Mouse (Mus musculus) forebrain, embryonic 11.5 days (tissue): ENCODE measurements around the gene Adamts18. TPM values are rescaled to one million over a fixed set of nuclear protein-coding genes. Genes with fewer than 3 reads are reported as not detected.
"Not testable (repeated sequence)": the region's sequence is repeated elsewhere in the genome, so short reads cannot be mapped to it uniquely, and the experiment has no call there.

ENCODE experiments used
- ATAC-seq: fragments of 200-750 bp; cut with Nextera tagmentation; replicated peaks from 2 replicates; pipeline ENCODE4 v1.8.0; 2017; ENCODE audit warnings: moderate TSS enrichment; ENCODE audit not compliant: low FRiP score
- DNase-seq: peaks from one replicate; pipeline ENCODE4 v3.0.0-alpha.2; 2017; ENCODE audit warnings: low spot score
- H3K27ac ChIP-seq: fragments of 300-500 bp; sonication (generic); 2 replicates; pipeline ENCODE4 v1.5.1; 2014; ENCODE audit warnings: low read depth, low read length
- H3K27me3 ChIP-seq: fragments of 300-500 bp; sonication (generic); 2 replicates; pipeline ENCODE4 v1.6.1; 2014; ENCODE audit warnings: mild to moderate bottlenecking, low read length, mixed read lengths; ENCODE audit not compliant: control insufficient read depth, insufficient read depth
- H3K36me3 ChIP-seq: fragments of 300-500 bp; sonication (generic); 2 replicates; pipeline ENCODE4 v1.6.1; 2014; ENCODE audit warnings: mild to moderate bottlenecking, low read length, moderate library complexity, mixed read lengths; ENCODE audit not compliant: control insufficient read depth, insufficient read depth
- H3K4me1 ChIP-seq: fragments of 300-500 bp; sonication (generic); replicated peaks from 2 replicates; pipeline ENCODE4 v1.6.1; 2014; ENCODE audit warnings: low read length, mixed read lengths; ENCODE audit not compliant: control insufficient read depth, insufficient read depth
- H3K4me2 ChIP-seq: fragments of 300-500 bp; sonication (generic); 2 replicates; pipeline ENCODE4 v1.6.1; 2014; ENCODE audit warnings: low read depth, mild to moderate bottlenecking, low read length, moderate library complexity, mixed read lengths; ENCODE audit not compliant: severe bottlenecking
- H3K4me3 ChIP-seq: fragments of 300-500 bp; sonication (generic); 2 replicates; pipeline ENCODE4 v1.5.1; 2014; ENCODE audit warnings: low read depth, low read length
- H3K9ac ChIP-seq: fragments of 300-500 bp; sonication (generic); 2 replicates; pipeline ENCODE4 v1.6.1; 2014; ENCODE audit warnings: low read length
- H3K9me3 ChIP-seq: fragments of 300-500 bp; sonication (generic); 2 replicates; pipeline ENCODE4 v1.6.1; 2016; ENCODE audit warnings: low read length, mixed read lengths; ENCODE audit not compliant: control insufficient read depth
- WGBS: fragments of 180-500 bp; shearing (Covaris S2); extraction: QIAGEN DNeasy Blood & Tissue Kit; methylation state at CpG from one replicate; pipeline ENCODE4 v1.1.7; 2014; 5-methylcytosine and 5-hydroxymethylcytosine counted together
- polyA plus RNA-seq: library from polyadenylated mRNA; unstranded; fragments of >200 nt; fragmentation: Nextera tagmentation; extraction: Ambion mirVana; gene quantifications from 2 replicates; pipeline ENCODE4 v1.2.1, GENCODE M21; 2014

Gene Adamts18
- polyA plus RNA-seq, 1 experiment from 2014 or later = 4.8 TPM

DNA sequence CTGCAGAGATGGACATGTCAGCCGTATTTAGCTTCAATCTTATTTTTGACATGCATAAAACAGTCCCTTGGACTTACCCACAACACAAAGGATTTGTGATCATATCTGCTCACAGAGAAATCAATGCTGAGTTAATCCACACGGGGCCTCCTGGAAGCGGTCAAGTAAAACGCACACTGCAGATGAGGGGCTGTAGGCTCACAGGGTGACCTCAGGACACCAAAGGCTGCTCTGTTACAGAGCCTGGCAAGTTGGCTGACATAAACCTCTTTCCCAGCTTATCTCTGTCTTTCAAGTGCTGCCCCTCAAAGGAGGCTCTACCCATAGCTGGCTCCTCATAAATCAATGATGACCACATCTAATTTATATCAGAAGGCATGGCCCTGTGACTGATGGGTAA is 14.9 kb downstream of the Adamts18 start:
- Histone ChIP-seq H3K9ac (no peak overlapping the region), H3K27ac (no peak overlapping the region), H3K36me3 (no peaks in the 10 kb centered on the region), H3K4me2 (no peak overlapping the region), H3K4me3 (no peak overlapping the region), H3K4me1 (0 out of 2 replicates have a peak, but pooled peaks cover 4% of the 10 kb centered on the region), H3K27me3 (no peaks in the 10 kb centered on the region), H3K9me3 (no peaks in the 10 kb centered on the region)
- no peak for DNase-seq
- no peak for ATAC-seq
- WGBS = 76% methylated on average over 4 of the region's 4 CpGs

DNA sequence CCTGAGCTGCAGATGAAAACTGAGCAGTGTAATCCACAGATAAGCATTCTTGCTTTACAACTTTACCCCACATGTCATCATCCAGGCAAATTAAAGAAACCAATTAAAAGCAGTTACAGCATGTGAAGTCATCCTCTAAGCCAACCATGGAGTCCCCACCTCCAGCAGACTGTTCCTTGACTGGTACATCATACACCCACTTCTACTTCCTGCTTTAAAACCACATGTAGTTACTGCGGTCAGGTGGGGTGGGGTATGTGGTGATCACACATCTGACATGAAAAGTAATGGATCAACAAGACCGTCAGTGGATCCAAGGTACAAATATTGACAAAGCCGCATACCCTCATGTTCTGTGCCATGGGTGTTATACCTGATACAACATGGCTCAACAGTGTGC is 21.3 kb downstream of the Adamts18 start:
- Histone ChIP-seq H3K9me3 (no peaks in the 10 kb centered on the region), H3K4me1 (no peaks in the 10 kb centered on the region), H3K4me3 (no peak overlapping the region), H3K4me2 (no peak overlapping the region), H3K9ac (no peak overlapping the region), H3K27ac (no peak overlapping the region), H3K36me3 (no peaks in the 10 kb centered on the region), H3K27me3 (no peaks in the 10 kb centered on the region)
- DNase-seq (no peak), ATAC-seq (no peak)
- 90% methylated on average over 3 of the region's 3 CpGs for whole genome bisulfite sequencing

DNA sequence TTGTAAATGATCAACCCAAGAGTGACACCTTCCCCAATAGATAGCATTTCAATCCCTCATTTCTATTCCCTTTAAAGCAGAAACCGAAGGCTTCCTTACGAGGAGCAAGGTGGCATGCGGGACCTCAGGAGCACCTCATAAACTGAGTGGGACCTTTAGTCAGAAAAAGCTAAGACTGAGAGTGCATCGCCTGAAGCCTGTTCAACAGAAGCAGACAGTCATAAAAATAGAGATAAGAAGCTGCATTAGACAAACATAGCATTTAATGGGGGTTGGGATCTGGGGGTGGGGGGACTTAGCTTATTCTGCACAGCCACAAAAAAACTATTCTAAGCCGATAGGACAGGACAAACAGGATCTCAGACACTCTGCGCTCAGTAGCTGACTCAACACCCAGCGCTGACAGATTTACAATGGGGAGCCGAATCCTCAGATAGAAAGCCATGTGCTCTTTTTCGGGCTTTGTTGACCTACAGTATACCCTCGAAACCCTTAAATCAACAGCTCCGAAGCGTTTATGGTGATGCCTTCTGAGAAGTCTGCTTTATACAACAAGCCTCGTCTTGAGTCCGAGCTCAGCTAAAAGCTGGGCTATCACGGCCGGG is 27.5 kb downstream of the Adamts18 start:
- H3K27ac ChIP-seq = no peak overlapping the region
- DNase-seq (no peak), ATAC-seq (no peak)
- H3K36me3 ChIP-seq = no peaks in the 10 kb centered on the region
- H3K4me2 ChIP-seq = no peak overlapping the region
- 93% methylated on average over 16 of the region's 16 CpGs for WGBS
- no peaks in the 10 kb centered on the region for H3K27me3 ChIP-seq
- no peaks in the 10 kb centered on the region for H3K4me1 ChIP-seq
- H3K9ac ChIP-seq = no peak overlapping the region
- H3K4me3 ChIP-seq = no peak overlapping the region
- no peaks in the 10 kb centered on the region for H3K9me3 ChIP-seq

DNA sequence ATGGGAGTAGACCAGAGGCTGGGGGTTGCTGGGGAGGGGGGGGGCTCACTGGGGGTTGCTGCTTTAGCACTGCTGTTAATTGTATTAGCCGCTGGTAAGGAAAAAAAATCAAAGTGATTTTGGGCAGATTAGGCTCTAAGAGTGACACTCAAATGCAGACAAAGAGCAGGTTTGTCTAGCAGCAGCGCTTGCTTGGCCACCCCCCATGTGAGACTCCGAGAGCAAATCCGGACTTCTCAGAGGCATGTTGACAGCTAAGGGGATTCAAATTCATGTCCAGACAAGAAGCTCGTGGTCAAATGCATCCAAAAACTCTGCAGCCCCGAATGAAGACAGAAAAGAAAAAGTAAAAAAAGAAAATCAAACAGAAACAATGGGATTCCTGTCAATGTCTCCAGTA is 34.6 kb downstream of the Adamts18 start:
- H3K36me3 ChIP-seq = no peaks in the 10 kb centered on the region
- H3K4me1 ChIP-seq = no peaks in the 10 kb centered on the region
- no peak overlapping the region for H3K9ac ChIP-seq
- ATAC-seq = no peak
- no peak overlapping the region for H3K4me3 ChIP-seq
- H3K27ac ChIP-seq = no peak overlapping the region
- H3K27me3 ChIP-seq = no peaks in the 10 kb centered on the region
- 50% methylated on average over 6 of the region's 6 CpGs for WGBS
- DNase-seq = no peak
- H3K4me2 ChIP-seq = no peak overlapping the region
- H3K9me3 ChIP-seq = no peaks in the 10 kb centered on the region

DNA sequence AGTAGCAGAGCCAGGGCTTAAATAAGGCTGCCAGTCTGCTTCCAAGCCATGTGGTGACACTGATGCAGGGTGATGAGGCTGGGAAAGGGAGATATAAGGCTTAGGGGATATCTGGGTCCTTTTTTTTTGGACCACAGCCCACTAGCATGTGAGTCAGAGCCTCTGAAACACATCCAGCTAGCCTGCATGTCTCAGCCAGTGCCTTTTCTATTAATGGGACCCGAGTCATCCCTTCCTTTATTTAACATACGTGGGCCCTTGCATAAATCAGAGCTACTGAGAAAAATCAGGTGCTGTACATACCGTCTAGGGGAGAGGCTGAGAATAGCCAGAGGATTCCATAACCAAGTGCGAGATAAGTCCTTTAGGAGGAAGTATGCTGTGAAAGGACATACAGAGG is 37.0 kb downstream of the Adamts18 start:
- no peaks in the 10 kb centered on the region for H3K9me3 ChIP-seq
- DNase-seq = no peak
- no peaks in the 10 kb centered on the region for H3K4me1 ChIP-seq

DNA sequence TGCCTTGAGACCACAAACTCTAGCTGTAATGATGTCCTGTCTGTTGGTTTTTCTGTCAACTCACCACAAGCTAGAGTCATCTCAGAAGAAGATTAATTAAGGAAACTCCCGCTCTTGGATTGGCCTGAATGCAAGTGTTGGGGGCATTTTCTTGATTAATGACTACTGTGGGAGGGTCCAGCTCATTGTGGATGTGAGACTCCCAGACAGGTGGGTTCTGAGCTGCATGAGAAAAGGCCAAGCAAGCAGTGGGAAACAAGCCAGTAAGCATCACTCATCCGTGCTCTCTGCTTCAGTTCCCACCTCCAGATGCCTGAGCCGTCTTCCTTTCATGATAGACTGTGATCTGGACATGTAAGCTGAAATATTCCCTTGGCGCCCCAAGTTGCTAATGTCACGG is 38.6 kb downstream of the Adamts18 start:
- no peak overlapping the region for H3K9ac ChIP-seq
- DNase-seq (no peak), ATAC-seq (no peak)
- H3K27me3 ChIP-seq = no peaks in the 10 kb centered on the region
- 85% methylated on average over 5 of the region's 5 CpGs for WGBS
- no peaks in the 10 kb centered on the region for H3K36me3 ChIP-seq
- no peak overlapping the region for H3K4me2 ChIP-seq
- no peak overlapping the region for H3K4me3 ChIP-seq
- no peak overlapping the region for H3K27ac ChIP-seq
- H3K4me1 ChIP-seq = no peaks in the 10 kb centered on the region
- H3K9me3 ChIP-seq = no peaks in the 10 kb centered on the region

More for the DNA sequence above, 37.0 kb downstream of the Adamts18 start:
- ATAC-seq = no peak
- Histone ChIP-seq H3K4me3 (no peak overlapping the region), H3K4me2 (no peak overlapping the region), H3K27ac (no peak overlapping the region), H3K36me3 (no peaks in the 10 kb centered on the region), H3K9ac (no peak overlapping the region), H3K27me3 (no peaks in the 10 kb centered on the region)
- 80% methylated on average over 4 of the region's 4 CpGs for whole genome bisulfite sequencing

DNA sequence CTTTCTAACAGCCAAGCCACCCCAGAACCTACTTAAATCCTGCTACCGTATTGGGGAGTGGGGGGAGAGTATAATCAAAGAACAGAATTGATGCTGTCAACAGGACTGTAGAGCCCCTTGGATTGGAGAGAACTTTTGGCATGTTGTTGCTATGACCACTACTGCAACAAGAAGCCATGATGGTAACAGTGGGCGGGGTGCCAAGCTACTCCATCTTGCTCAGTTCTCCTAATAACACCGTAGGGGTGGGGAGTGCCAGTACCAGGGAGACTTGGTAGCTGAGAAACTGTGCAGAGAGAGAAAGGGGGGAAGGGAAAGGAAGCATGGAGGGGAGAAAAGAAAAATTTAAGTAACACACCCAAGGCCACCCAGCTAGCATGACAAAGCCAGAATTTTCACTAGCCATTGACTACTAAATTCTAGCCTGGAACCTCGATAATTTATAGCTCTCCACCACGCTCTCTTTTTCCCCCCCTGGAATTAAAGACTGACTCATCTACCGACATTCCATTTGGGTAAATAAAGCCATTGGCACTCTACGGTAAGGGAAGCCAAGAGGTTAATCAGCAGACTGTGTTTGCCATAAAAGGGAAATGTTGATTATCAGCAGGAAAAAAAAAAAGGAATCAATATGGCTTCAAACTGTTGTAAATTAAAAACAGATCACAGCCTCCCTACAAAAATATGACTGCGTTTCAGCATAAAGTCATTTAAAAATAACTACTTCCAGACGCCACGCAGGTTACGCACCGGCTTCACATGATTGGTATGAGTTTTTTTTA is 44.5 kb downstream of the Adamts18 start:
- Histone ChIP-seq H3K4me1 (no peaks in the 10 kb centered on the region), H3K9me3 (no peaks in the 10 kb centered on the region), H3K27me3 (no peaks in the 10 kb centered on the region), H3K4me3 (no peak overlapping the region), H3K9ac (no peak overlapping the region), H3K27ac (no peak overlapping the region), H3K4me2 (no peak overlapping the region), H3K36me3 (no peaks in the 10 kb centered on the region)
- ATAC-seq (no peak), DNase-seq (no peak)
- WGBS = 82% methylated on average over 12 of the region's 12 CpGs

DNA sequence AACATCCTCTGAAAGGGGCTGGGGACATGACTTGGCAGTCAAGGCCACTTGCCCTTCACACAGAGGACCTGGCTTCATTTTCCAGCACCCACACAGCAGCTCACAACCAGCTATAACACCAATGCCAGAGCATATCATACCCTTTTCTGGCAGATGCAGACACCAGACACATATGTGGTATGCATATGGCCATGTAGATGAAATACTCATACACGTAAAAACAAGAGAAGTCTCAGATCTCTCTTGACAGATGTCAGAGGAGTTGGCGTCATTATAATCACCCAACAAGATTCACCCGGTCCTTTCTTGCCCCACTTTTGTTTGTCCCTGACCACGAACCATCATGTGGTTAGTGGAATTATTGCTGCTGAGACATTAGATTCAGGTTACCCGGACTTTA is 47.0 kb downstream of the Adamts18 start:
- Histone ChIP-seq H3K27ac (no peak overlapping the region), H3K4me2 (no peak overlapping the region), H3K4me1 (no peaks in the 10 kb centered on the region), H3K4me3 (no peak overlapping the region), H3K9ac (no peak overlapping the region), H3K27me3 (no peaks in the 10 kb centered on the region), H3K36me3 (no peaks in the 10 kb centered on the region), H3K9me3 (no peaks in the 10 kb centered on the region)
- DNase-seq = no peak
- 63% methylated on average over 5 of the region's 5 CpGs for WGBS
- ATAC-seq = no peak

DNA sequence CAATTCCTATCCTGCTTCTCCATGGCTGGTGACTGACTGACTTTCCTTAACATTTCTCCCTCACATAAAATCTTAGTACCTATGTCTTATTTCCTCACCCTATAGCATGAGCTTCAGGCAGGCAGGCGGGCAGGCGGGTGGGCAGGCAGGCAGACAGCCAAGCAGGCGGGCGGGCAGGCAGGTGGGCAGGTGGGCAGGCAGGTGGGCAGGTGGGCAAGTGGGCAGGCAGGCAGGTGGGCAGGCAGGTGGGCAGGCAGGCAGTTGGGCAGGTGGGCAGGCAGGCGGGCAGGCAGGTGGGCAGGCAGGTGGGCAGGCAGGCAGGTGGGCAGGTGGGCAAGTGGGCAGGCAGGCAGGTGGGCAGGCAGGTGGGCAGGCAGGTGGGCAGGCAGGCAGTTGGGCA is 48.0 kb downstream of the Adamts18 start:
- not testable (repeated sequence) for H3K4me1 ChIP-seq, ATAC-seq, H3K4me3 ChIP-seq, H3K27me3 ChIP-seq, H3K27ac ChIP-seq, H3K9me3 ChIP-seq, H3K9ac ChIP-seq, H3K4me2 ChIP-seq, DNase-seq, H3K36me3 ChIP-seq
- WGBS = no CpG with 5 or more reads among the region's 5 CpGs
